Mouse (Mus musculus): ENCODE measurements around the gene Tcf15. TPM values are rescaled to one million over a fixed set of nuclear protein-coding genes. Genes with fewer than 3 reads are reported as not detected.

Tcf15 gene
- total RNA-seq, 2 experiments from 2014 or later = 2.9 to 3.1 TPM

GRCm38 (mm10) chr2:152119228-152119865, 24.0 kb upstream of the Tcf15 start:
- no peak for DNase-seq (ENCODE audit: low spot score in 2 of 2)

GRCm38 (mm10) chr2:152122896-152123295, 20.5 kb upstream of the Tcf15 start:
- no peak for DNase-seq (ENCODE audit: low spot score in 2 of 2)

DNA sequence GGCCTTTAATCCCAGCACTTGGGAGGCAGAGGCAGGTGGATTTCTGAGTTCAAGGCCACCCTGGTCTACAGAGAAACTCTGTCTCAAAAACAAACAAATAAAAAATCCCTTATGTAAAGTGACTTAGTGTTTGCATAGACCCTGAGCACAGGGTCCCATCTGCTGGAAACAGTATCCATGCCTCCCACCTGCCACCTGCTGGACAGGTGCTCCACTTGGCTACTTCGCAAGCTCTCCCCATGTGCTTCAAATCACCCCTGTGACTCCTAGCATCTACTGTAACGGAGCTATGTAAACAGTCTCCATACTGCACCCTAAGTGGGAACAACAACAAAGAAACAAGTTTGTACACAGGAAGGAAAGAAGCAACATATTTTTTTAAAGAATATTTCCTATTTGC, 14.8 kb upstream of the Tcf15 start:
- DNase-seq (ENCODE audit: low spot score in 2 of 2) = no peak

GRCm38 (mm10) chr2:152129778-152130177, 13.6 kb upstream of the Tcf15 start:
- DNase-seq (ENCODE audit: low spot score in 2 of 2) = no peak

GRCm38 (mm10) chr2:152132016-152132415, 11.3 kb upstream of the Tcf15 start:
- DNase-seq (ENCODE audit: low spot score in 2 of 2) = no peak

DNA sequence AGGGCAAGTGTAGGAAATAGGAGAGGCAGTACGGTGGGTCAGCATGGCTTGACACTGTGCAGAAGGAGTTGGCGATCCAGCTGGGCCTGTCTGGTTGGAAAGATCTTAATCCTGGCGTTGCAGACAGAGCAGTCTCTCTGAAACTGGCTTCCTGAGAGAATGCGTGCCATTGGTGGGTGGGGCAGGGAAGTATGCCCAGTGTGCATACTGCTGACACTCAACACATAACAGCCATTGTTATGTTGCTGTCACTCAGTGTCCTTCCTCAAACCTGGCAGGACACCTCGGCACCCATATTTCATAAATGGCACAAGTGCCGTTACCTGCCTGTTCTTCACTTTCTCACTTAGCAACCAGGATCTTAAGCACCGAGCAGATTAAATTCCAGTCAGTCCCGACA, 10.7 kb upstream of the Tcf15 start:
- DNase-seq (ENCODE audit: low spot score in 2 of 2) = no peak

GRCm38 (mm10) chr2:152139191-152139987, 4.0 kb upstream of the Tcf15 start:
- DNase-seq (ENCODE audit: low spot score in 2 of 2) = peak; percentile 52 to 60

GRCm38 (mm10) chr2:152140941-152141340, 2.4 kb upstream of the Tcf15 start:
- DNase-seq (ENCODE audit: low spot score in 2 of 2) = no peak

GRCm38 (mm10) chr2:152141491-152141890, 1.9 kb upstream of the Tcf15 start:
- DNase-seq (ENCODE audit: low spot score in 2 of 2) = no peak

GRCm38 (mm10) chr2:152142046-152142445, 1.3 kb upstream of the Tcf15 start:
- no peak for DNase-seq (ENCODE audit: low spot score in 2 of 2)

DNA sequence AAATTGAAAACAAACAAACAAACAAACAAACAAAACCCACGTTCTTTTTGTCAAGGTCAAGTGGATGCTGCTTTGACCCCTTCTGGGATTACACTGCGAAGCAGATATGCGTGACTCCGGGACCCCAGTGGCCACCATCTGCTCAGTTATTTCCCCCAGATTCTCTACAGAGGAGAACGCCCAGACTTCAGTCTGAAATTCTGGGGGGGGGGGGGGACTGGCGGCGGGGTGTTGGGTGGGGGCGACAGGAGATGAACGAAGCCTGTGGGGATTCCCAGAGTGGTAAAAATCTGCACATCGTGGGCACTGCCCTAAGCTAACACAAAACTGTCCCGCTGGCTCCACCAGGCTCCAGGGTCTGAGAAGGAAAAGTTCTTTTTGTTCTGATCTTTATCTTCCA, 790 bp upstream of the Tcf15 start:
- no peak for DNase-seq (ENCODE audit: low spot score in 2 of 2)

DNA sequence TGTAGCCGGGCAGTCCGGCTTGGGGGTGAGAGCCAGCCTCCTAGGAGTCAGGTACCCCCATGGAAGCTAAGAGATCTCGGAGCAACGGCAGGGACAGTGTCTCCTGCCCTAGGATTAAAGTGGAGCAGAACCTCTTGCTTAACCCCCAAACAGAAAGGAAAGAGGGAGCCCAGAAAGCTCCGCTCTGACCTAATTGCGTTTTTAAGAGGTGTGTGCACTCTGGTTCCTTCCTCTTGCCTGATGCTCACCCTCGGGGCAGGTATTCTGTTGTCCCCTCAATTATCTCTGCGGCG, 743 bp downstream of the Tcf15 start:
- no peak for DNase-seq (ENCODE audit: low spot score in 2 of 2)

- no peak for DNase-seq (ENCODE audit: low spot score in 2 of 2)
Measured at GRCm38 (mm10) chr2:152144501-152144900, 1.1 kb downstream of the Tcf15 start.

DNA sequence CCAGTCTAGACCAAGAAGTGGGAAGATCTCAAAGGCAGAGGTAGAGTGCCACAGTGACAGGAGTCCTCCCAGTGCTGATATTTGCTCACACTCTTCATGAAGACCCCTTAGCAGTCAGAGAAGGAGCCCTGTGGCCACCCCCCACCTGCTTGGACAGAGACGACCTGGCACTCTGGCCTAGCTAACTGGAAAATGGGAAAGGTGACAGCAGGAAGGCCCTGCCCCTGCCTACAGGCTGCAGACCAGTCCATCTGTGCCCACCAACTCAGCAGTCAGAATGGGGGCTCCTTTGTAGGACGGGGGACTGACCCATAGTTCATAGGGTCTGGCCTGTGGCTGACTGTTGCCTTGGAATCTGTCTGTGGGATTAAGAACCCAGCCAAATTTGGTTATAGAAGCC, 2.4 kb downstream of the Tcf15 start:
- DNase-seq (ENCODE audit: low spot score in 2 of 2) = no peak

DNA sequence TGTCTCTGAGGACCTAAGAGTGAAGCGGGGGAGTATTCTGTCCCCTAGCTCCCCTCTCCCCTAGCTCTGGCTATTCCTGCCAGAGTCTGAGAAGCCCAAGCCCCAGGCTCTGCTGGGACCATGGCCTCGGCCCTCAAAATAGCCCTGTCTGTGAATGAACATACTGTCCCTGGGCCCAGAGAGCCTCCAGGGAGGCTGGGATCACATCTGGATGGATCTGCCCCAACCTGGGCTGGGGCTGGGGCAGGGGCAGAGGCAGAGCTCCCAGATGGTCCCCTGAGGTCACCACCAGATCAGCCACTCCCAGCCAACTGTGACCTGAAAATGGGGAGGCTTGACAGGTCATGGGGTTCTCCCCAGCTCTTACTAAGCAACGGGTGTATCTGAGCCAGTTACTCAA, 3.7 kb downstream of the Tcf15 start:
- DNase-seq (ENCODE audit: low spot score in 2 of 2) = no peak

DNA sequence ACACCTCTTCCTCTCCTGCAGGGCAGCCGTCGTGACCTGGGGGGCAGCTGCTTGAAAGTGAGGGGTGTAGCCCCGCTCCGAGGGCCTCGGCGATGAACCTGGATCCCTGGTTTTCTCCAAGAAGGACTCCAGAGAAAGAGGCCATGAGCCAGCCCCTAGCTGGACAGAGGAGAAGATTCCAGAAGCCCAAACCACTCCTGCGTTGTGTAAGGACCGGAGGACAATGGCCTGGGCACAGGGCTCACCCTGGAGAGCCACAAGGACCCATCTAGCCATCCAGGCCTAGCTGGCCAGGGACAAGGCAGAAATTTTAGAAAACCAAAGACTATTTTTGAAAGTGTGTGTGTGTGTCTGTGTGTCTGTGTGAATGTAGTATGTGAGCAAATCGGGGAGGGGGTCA, 5.3 kb downstream of the Tcf15 start:
- DNase-seq (ENCODE audit: low spot score in 2 of 2) = no peak

DNA sequence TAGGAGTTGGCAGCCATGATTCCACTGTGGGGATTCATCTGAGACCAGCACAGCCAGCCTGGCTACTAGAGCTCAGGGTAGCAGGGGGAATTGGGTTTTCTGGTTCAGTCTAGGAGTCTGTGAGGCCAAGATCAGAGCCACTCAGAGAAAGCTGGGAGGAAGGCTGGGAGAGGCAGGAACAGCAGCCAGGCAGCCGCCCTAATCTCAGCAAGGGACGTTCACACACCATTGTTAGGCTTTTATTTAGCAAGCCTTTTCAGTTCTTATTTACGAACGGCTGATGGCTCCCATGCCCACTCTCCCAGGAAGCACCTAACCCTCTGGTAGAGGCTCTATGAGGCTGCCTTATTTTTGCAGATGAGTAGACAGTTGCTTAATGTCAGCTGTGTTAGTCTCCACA, 6.5 kb downstream of the Tcf15 start:
- DNase-seq (ENCODE audit: low spot score in 2 of 2) = no peak

GRCm38 (mm10) chr2:152150373-152150772, 7.0 kb downstream of the Tcf15 start:
- DNase-seq (ENCODE audit: low spot score in 2 of 2) = no peak

GRCm38 (mm10) chr2:152153361-152153760, 10.0 kb downstream of the Tcf15 start:
- DNase-seq (ENCODE audit: low spot score in 2 of 2) = no peak

GRCm38 (mm10) chr2:152155414-152156208, 12.2 kb downstream of the Tcf15 start:
- no peak for DNase-seq (ENCODE audit: low spot score in 2 of 2)

GRCm38 (mm10) chr2:152156471-152156870, 13.1 kb downstream of the Tcf15 start:
- no peak for DNase-seq (ENCODE audit: low spot score in 2 of 2)

- DNase-seq (ENCODE audit: low spot score in 2 of 2) = no peak
Measured at GRCm38 (mm10) chr2:152159487-152159886, 16.1 kb downstream of the Tcf15 start.

Measured in layer of hippocampus, adult 18-20 months (tissue).